Mouse (Mus musculus): ENCODE measurements around the gene Abca8a.

GRCm38 (mm10) chr11:110094236-110094635, 1.5 kb downstream of the Abca8a start:
- no peak for TF ChIP-seq CTCF (IDR thresholded peaks at IDR 0.05; ENCODE audit: low read depth, low read length)
- no peak for TF ChIP-seq POLR2A (IDR thresholded peaks at IDR 0.05; ENCODE audit: borderline replicate concordance, low read depth, low read length)

All from bone marrow macrophage, adult 2 months (primary cell).